Mouse (Mus musculus): Measurements from ENCODE around the gene Sympk.

- TF ChIP-seq CTCF (IDR thresholded peaks at IDR 0.05; ENCODE audit: extremely low read depth, insufficient read depth, low read length) (no peak), POLR2A (IDR thresholded peaks at IDR 0.05; ENCODE audit: extremely low read depth, insufficient read depth, low read length) (no peak)
These were observed 54.6 kb downstream of the Sympk start for GRCm38 (mm10) chr7:19078732-19079131.
